Mouse (Mus musculus) intestine, embryonic 15.5 days (tissue): ENCODE measurements at regions not wholly inside any gene's neighbourhood (a gene's known extent, or its start where the extent isn't known, plus 50 kb on each side); places are given as distances from the start of the nearest gene placed in this dataset.

ENCODE experiments used
- ATAC-seq: fragments of 200-750 bp; cut with Nextera tagmentation; 2 replicates; pipeline ENCODE4 v1.8.0; 2017; ENCODE audit warnings: moderate TSS enrichment, moderate library complexity
- H3K27ac ChIP-seq: fragments of 300-500 bp; sonication (generic); 2 replicates; pipeline ENCODE4 v1.5.1; 2015; ENCODE audit warnings: mild to moderate bottlenecking, inconsistent platforms
- H3K27me3 ChIP-seq: fragments of 300-500 bp; sonication (generic); replicated peaks from 2 replicates; pipeline ENCODE4 v1.6.1; 2015; ENCODE audit warnings: inconsistent platforms
- H3K36me3 ChIP-seq: fragments of 300-500 bp; sonication (generic); 2 replicates; pipeline ENCODE4 v1.6.1; 2015; ENCODE audit warnings: inconsistent platforms
- H3K4me1 ChIP-seq: fragments of 300-500 bp; sonication (generic); replicated peaks from 2 replicates; pipeline ENCODE4 v1.6.1; 2015; ENCODE audit warnings: inconsistent platforms
- H3K4me2 ChIP-seq: fragments of 300-500 bp; sonication (generic); replicated peaks from 2 replicates; pipeline ENCODE4 v1.6.1; 2015; ENCODE audit warnings: mild to moderate bottlenecking, inconsistent platforms
- H3K4me3 ChIP-seq: fragments of 300-500 bp; sonication (generic); replicated peaks from 2 replicates; pipeline ENCODE4 v1.5.1; 2015; ENCODE audit warnings: inconsistent platforms
- H3K9ac ChIP-seq: fragments of 300-500 bp; sonication (generic); 2 replicates; pipeline ENCODE4 v1.6.1; 2015; ENCODE audit warnings: inconsistent platforms
- H3K9me3 ChIP-seq: fragments of 300-500 bp; sonication (generic); 2 replicates; pipeline ENCODE4 v1.6.1; 2016; ENCODE audit warnings: inconsistent platforms
- WGBS: fragments of 180-500 bp; shearing (Covaris S2); methylation state at CpG from one replicate; pipeline ENCODE4 v1.1.7; 2015; 5-methylcytosine and 5-hydroxymethylcytosine counted together

DNA sequence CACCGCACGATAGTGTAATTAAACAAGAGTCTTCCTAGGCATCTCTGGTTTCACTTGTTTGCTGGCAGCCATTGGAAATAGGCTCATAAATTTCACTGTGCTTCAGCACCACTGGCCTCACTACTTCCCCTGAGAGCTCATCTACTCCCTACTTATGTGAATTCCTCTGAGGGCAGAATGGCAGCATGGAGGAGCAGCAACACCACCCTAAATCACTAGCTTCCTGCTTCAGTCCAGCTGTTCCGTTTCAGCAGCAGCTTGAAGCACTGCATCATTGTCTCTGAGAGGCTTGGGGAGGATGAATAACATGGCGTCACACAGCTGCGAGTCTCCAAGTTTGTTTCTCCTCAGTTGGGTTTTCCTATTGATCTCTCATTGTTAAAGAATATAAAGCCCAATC lies 712.1 kb downstream of the Tlr4 start:
- H3K36me3 ChIP-seq = no peaks in the 10 kb centered on the region
- H3K27ac ChIP-seq = no peak overlapping the region
- no peak for ATAC-seq
- no peak overlapping the region for H3K4me2 ChIP-seq
- no peaks in the 10 kb centered on the region for H3K9me3 ChIP-seq
- no peak overlapping the region for H3K4me3 ChIP-seq
- WGBS = 57% methylated on average over 5 of the region's 5 CpGs
- H3K27me3 ChIP-seq = no peaks in the 10 kb centered on the region
- H3K9ac ChIP-seq = no peak overlapping the region
- no peaks in the 10 kb centered on the region for H3K4me1 ChIP-seq

DNA sequence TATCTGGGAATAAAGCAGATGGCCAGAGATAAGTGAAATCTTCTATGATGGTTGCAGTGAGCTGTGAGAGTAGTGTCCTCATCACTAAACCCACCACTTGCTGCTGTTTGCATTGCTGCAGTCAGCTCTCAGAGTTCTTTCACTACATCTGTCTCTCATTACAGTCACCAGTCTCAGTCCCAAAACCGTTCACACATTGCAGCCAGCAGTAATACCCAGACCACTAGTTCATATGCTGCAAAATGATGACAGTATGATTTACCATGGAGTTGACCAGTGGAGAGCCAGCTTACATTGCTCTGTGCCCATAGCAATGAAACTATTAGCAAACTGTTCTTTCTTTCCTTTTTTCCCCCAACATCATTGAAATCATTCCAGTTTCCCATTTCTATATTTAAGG lies 718.6 kb downstream of the Tlr4 start:
- Histone ChIP-seq H3K9me3 (no peaks in the 10 kb centered on the region), H3K27me3 (no peaks in the 10 kb centered on the region), H3K4me2 (no peak overlapping the region), H3K27ac (no peak overlapping the region), H3K4me1 (no peaks in the 10 kb centered on the region), H3K36me3 (no peaks in the 10 kb centered on the region), H3K4me3 (no peak overlapping the region), H3K9ac (no peak overlapping the region)
- 77% methylated on average over 1 of the region's 1 CpGs for WGBS
- no peak for ATAC-seq

GRCm38 (mm10) chr4:67547957-67548356 lies 720.6 kb downstream of the Tlr4 start:
- Histone ChIP-seq H3K4me3 (no peak overlapping the region), H3K4me2 (no peak overlapping the region), H3K27me3 (no peaks in the 10 kb centered on the region), H3K9ac (no peak overlapping the region), H3K9me3 (no peaks in the 10 kb centered on the region), H3K27ac (no peak overlapping the region), H3K36me3 (no peaks in the 10 kb centered on the region), H3K4me1 (no peaks in the 10 kb centered on the region)
- ATAC-seq = no peak
- 100% methylated on average over 1 of the region's 1 CpGs for WGBS

DNA sequence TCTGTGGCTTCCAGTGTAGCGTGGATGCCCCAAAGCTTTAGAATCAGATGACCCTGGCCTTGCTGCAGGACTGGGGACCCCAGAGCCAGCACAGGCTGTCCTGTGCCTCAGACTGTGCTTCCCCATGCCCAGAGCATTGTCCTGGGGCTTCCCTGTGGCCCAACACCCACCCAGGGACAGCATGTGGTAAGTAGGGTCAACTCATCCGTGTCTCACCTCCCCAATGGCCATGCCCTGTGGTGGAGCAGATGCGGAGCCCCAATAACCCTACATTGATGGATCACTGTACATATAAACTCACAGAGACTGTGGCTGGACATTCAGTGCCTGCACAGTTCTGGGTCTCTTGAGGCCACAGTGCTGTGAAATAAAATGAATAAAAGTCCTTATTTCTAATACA lies 726.1 kb downstream of the Tlr4 start:
- Histone ChIP-seq H3K4me3 (no peak overlapping the region), H3K36me3 (no peaks in the 10 kb centered on the region), H3K9me3 (no peaks in the 10 kb centered on the region), H3K9ac (no peak overlapping the region), H3K4me1 (no peaks in the 10 kb centered on the region), H3K27ac (no peak overlapping the region), H3K4me2 (no peak overlapping the region), H3K27me3 (no peaks in the 10 kb centered on the region)
- ATAC-seq = no peak
- WGBS = 77% methylated on average over 3 of the region's 3 CpGs

DNA sequence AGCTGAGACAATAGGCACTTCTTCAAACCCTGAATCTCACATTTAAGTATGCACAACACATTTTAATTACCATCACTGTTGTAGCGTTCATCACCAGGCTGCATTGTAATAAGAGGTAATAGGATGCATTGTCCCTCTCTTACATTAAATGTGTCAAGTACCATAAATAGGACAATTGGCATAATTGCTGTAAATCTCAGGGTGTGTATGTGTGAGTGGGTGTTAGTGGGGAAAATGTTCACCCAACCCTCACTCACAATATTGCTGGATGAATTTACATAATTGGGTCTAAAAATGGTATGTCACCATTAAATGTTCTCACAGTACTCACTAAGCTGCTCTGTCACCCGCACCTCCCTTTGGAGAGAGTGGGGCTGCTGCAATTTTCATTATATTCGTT lies 747.4 kb downstream of the Tlr4 start:
- ATAC-seq = no peak
- Histone ChIP-seq H3K4me3 (no peak overlapping the region), H3K36me3 (no peaks in the 10 kb centered on the region), H3K27me3 (no peaks in the 10 kb centered on the region), H3K9me3 (no peaks in the 10 kb centered on the region), H3K27ac (no peak overlapping the region), H3K4me1 (no peaks in the 10 kb centered on the region), H3K4me2 (no peak overlapping the region), H3K9ac (no peak overlapping the region)
- 81% methylated on average over 3 of the region's 3 CpGs for WGBS

GRCm38 (mm10) chr4:67589501-67589900 lies 762.1 kb downstream of the Tlr4 start:
- Histone ChIP-seq H3K36me3 (no peaks in the 10 kb centered on the region), H3K9me3 (no peaks in the 10 kb centered on the region), H3K4me2 (no peak overlapping the region), H3K4me3 (no peak overlapping the region), H3K9ac (no peak overlapping the region), H3K27ac (no peak overlapping the region), H3K27me3 (no peaks in the 10 kb centered on the region), H3K4me1 (no peaks in the 10 kb centered on the region)
- no peak for ATAC-seq
- WGBS = 61% methylated on average over 1 of the region's 1 CpGs

- no peak overlapping the region for H3K4me2 ChIP-seq
- no peak for ATAC-seq
- WGBS = 69% methylated on average over 7 of the region's 7 CpGs
- H3K36me3 ChIP-seq = no peaks in the 10 kb centered on the region
- H3K27ac ChIP-seq = no peak overlapping the region
- H3K9ac ChIP-seq = no peak overlapping the region
- no peak overlapping the region for H3K4me3 ChIP-seq
- no peaks in the 10 kb centered on the region for H3K27me3 ChIP-seq
- H3K4me1 ChIP-seq = no peaks in the 10 kb centered on the region
- H3K9me3 ChIP-seq = no peaks in the 10 kb centered on the region
Measured at GRCm38 (mm10) chr4:67589976-67590727, 762.8 kb downstream of the Tlr4 start.

GRCm38 (mm10) chr4:67607166-67607565 lies 779.8 kb downstream of the Tlr4 start:
- no peaks in the 10 kb centered on the region for H3K4me1 ChIP-seq
- H3K4me3 ChIP-seq = no peak overlapping the region
- H3K9me3 ChIP-seq = no peaks in the 10 kb centered on the region
- H3K4me2 ChIP-seq = no peak overlapping the region
- H3K36me3 ChIP-seq = no peaks in the 10 kb centered on the region
- H3K27me3 ChIP-seq = no peaks in the 10 kb centered on the region
- no peak for ATAC-seq
- H3K9ac ChIP-seq = no peak overlapping the region
- no peak overlapping the region for H3K27ac ChIP-seq

- Histone ChIP-seq H3K27me3 (no peaks in the 10 kb centered on the region), H3K4me2 (no peak overlapping the region), H3K4me3 (no peak overlapping the region), H3K9ac (no peak overlapping the region), H3K9me3 (no peaks in the 10 kb centered on the region), H3K27ac (no peak overlapping the region), H3K36me3 (no peaks in the 10 kb centered on the region), H3K4me1 (no peaks in the 10 kb centered on the region)
- ATAC-seq = no peak
- WGBS = 62% methylated on average over 5 of the region's 5 CpGs
Measured at GRCm38 (mm10) chr4:67614486-67615067, 787.2 kb downstream of the Tlr4 start.

GRCm38 (mm10) chr4:67626641-67627040 lies 799.3 kb downstream of the Tlr4 start:
- H3K27me3 ChIP-seq = no peaks in the 10 kb centered on the region
- no peaks in the 10 kb centered on the region for H3K4me1 ChIP-seq
- no peaks in the 10 kb centered on the region for H3K36me3 ChIP-seq
- no peak for ATAC-seq
- H3K27ac ChIP-seq = no peak overlapping the region
- no peak overlapping the region for H3K4me2 ChIP-seq
- no peak overlapping the region for H3K4me3 ChIP-seq
- H3K9me3 ChIP-seq = no peaks in the 10 kb centered on the region
- H3K9ac ChIP-seq = no peak overlapping the region

GRCm38 (mm10) chr4:67646090-67646489 lies 818.7 kb downstream of the Tlr4 start:
- 48% methylated on average over 2 of the region's 2 CpGs for WGBS
- no peaks in the 10 kb centered on the region for H3K27me3 ChIP-seq
- H3K4me3 ChIP-seq = no peak overlapping the region
- no peaks in the 10 kb centered on the region for H3K4me1 ChIP-seq
- H3K36me3 ChIP-seq = no peaks in the 10 kb centered on the region
- no peak overlapping the region for H3K9ac ChIP-seq
- ATAC-seq = no peak
- H3K9me3 ChIP-seq = no peaks in the 10 kb centered on the region
- H3K4me2 ChIP-seq = no peak overlapping the region
- no peak overlapping the region for H3K27ac ChIP-seq

GRCm38 (mm10) chr4:67662122-67662521 lies 834.7 kb downstream of the Tlr4 start:
- WGBS = 68% methylated on average over 3 of the region's 3 CpGs
- Histone ChIP-seq H3K36me3 (no peaks in the 10 kb centered on the region), H3K9me3 (no peaks in the 10 kb centered on the region), H3K4me2 (no peak overlapping the region), H3K9ac (no peak overlapping the region), H3K27me3 (no peaks in the 10 kb centered on the region), H3K27ac (no peak overlapping the region), H3K4me3 (no peak overlapping the region), H3K4me1 (no peaks in the 10 kb centered on the region)
- ATAC-seq = no peak

DNA sequence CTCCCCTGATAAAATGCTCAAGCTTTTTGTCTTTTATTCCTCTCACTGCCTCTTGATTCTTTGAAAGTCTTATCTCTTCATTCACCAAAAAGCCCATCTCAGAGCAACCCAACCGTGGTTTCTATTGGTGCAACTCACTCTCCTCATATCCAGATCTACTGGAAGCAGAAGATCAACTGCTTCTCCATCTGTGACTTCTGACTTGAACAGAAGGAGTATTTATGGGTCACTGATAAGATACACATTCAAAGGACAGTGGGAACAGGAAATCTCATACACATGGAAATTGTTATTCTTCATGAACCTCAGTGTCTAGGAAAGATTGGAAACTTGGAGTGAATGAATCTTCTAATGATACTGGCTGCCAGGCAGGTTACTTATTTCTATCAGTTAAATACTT lies 846.6 kb downstream of the Tlr4 start:
- no peak overlapping the region for H3K27ac ChIP-seq
- H3K27me3 ChIP-seq = no peaks in the 10 kb centered on the region
- H3K4me3 ChIP-seq = no peak overlapping the region
- no peaks in the 10 kb centered on the region for H3K4me1 ChIP-seq
- no peaks in the 10 kb centered on the region for H3K9me3 ChIP-seq
- 62% methylated on average over 1 of the region's 1 CpGs for WGBS
- H3K9ac ChIP-seq = no peak overlapping the region
- H3K36me3 ChIP-seq = no peaks in the 10 kb centered on the region
- no peak overlapping the region for H3K4me2 ChIP-seq
- ATAC-seq = no peak
